Mouse (Mus musculus) frontal cortex, postnatal 14 days (tissue): Measurements from ENCODE around the gene Lrig1.
"Not testable (repeated sequence)": the region's sequence is repeated elsewhere in the genome, so short reads cannot be mapped to it uniquely, and the experiment has no call there.

Experiments used
- DNase-seq, 2 experiments: peaks; one replicate each; pipeline ENCODE4 v3.0.0; 2022; ENCODE audit warnings: low spot score in 2 of 2

The Lrig1 gene

DNA sequence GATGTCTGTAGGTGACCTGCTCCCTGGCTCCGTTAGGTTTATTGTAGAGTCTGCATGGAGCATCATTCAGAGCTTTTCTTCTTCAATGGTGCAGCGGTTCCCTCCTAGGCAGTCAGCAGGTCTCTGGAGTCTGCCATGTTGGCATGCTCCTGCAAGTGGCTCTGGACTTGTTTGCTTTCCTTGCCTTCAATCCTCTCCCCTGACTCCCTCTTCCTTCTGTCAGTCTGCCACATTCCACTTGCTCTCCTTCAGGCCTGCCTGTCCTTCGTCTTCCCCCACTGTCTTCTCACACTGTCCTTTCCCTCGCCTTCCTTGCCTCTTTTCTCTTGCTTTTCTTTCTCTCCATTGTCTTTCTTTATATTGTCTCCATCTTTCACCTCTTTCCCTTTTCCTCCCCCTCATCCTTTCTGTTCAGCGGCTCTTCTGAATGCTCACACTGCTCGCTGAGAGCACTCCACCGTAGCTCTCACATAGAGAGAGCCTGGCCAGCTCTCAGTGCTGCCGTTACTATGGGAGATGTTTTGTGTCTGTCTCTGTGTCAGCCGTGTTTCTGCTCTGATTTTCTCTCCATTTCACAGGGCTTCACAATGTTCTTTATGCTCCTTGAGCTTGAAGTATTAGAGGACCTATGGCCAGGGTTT, 124.3 kb downstream of the Lrig1 start:
- DNase-seq, result no peak

DNA sequence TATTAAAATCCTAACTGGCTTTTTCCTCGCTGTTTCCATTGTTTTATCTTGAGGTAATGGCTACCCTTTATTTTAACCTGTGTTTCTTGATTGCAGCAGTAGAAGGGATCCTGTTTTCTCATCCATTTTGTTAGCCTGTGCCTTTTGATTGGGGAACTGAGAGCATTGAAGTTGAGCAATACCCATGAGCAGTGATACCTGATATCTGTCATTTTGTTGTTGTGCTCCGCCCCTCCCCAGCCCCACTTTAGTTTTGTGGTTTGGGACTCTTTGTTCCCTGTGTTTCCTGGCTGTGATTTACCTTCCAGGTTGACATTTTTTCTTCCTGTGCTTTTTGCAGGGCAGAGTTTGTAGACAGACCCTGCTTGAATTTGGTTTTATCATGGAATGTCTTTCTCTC, 131.9 kb downstream of the Lrig1 start:
- DNase-seq, result no peak

DNA sequence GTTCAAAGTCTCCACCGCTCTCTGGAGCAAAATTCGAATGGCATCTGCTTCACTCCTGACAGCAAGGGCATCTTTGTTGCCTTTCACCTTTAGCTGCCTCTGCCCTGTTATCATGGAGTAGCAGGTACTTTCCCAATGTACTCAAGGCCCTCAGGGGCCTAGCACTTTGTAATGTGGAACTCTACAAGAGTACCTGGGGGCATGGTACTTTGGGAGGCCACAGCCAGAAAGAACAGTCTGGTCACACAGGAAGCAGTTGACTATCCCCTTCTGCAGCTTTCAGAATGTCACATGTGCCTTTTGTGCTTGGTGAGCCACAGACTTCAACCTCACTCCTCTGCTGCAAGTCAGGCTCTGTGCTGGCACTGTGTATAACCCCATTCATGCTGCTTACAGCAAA, 134.2 kb downstream of the Lrig1 start:
- no peak for DNase-seq

DNA sequence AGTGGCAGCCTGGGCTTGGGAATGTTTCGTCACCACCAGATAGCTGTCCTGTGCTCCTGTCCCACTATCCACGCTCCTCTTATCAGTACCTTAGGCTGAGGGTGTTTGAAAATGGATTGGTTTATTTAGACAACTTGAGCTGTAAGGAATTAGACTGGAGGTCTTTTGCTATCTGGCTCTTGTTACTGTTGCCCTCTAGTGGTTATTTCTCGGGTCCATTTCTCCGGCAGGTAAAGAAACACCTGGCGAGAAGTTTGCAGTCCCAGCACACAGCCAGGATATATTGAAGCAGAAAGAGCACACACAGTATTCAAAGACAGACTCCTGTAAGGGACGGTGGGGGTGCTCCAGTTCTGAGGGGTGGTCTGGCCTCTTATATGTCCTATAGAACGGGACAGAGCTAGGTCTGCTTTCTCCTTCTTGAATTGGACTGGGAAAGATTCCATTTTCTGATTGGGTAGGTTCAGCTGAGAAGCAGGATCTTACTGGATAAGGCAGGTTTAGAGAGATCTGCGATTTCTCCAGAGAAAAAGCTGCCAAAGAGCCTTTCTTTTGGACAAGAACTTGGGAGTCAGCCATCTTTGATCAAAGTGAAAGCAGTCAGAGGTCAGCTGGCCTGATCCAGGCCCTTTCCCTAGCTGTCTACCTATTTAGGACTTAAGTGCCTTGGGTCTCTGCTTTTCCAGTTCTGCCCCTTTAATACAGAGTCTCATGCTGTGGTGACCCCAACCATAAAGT, 136.6 kb downstream of the Lrig1 start:
- no peak for DNase-seq

DNA sequence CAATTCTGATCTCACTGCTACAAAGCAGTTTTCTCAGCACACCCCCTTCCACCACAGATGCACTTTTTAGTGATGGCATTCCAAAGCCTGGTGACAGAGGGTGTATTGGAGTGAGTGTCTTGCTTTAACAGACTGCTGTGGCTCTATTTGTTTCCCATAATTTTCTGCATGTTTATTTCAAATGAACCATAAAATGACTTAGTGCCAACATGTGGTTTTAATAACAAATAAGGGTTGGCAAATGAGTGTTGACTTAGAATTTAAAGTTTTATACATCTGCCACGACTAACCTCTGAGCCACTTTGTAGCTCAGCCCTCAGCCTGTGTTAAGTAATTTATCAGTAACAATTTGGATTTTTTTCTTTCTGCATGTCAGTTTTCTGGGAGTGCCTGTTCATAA, 138.6 kb downstream of the Lrig1 start:
- no peak for DNase-seq

DNA sequence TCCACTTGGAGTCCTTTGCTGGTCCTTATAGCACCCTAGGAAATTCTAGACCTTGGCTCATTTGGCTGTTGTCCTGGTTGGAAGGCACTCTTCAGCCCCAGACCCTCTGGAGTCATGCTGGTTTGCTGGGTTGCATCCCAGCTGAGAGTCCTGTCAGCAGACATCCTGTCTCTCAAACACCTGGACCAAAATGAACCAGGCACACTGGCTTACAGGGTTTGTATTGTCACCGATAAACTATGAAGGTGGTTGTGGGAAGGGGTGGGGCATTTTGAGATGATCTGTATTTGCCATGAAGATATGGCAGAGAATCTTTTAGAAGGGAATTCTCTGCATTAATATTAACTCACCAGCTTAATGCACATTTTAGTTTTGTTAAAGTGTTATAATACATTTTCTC, 139.1 kb downstream of the Lrig1 start:
- no peak for DNase-seq

DNA sequence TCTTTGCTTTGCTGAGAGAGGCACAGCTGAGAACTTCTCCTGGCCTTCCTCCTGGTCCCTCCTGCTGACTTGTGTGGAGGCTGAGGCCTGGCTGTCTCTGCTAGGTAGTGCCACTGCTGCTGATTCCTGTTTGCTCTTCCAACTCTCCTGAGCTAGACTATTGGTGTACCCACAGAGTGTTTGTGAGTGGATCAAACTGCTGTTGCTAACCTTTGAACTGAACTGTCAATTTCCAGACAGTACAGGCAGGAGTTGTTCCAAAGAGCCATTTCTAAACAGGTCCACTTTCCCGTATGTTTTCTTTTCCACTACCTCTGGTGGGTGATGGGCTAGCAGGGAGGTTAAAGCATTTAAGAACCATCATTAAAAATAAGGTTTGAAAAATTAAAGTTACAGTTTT, 141.4 kb downstream of the Lrig1 start:
- DNase-seq, result not testable (repeated sequence)
